Mouse (Mus musculus): ENCODE measurements around the gene Dock8. TPM values are rescaled to one million over a fixed set of nuclear protein-coding genes. Genes with fewer than 3 reads are reported as not detected.

Dock8 gene
- polyA plus RNA-seq, 1 experiment from 2014 or later = 0.55 TPM

- Histone ChIP-seq H3K27ac (ENCODE audit: low read depth, low read length) (no peak overlapping the region), H3K4me3 (ENCODE audit: low read depth, low read length) (no peak overlapping the region), H3K4me2 (ENCODE audit: low read length) (no peak overlapping the region), H3K9ac (ENCODE audit: low read length) (no peak overlapping the region), H3K4me1 (ENCODE audit: control insufficient read depth, insufficient read depth, low read length) (no peaks in the 10 kb centered on the region), H3K36me3 (ENCODE audit: control insufficient read depth, insufficient read depth, low read length) (no peaks in the 10 kb centered on the region), H3K9me3 (replicated peaks; ENCODE audit: control insufficient read depth, low read length) (no peaks in the 10 kb centered on the region), H3K27me3 (replicated peaks; ENCODE audit: control insufficient read depth, insufficient read depth, low read length) (no peaks in the 10 kb centered on the region)
- no peak for DNase-seq (ENCODE audit: low spot score)
- WGBS = 84% methylated on average over 2 of the region's 2 CpGs
- ATAC-seq = no peak
These were observed 134.6 kb downstream of the Dock8 start for GRCm38 (mm10) chr19:25133959-25134358.

- Histone ChIP-seq H3K36me3 (ENCODE audit: control insufficient read depth, insufficient read depth, low read length) (no peaks in the 10 kb centered on the region), H3K4me1 (ENCODE audit: control insufficient read depth, insufficient read depth, low read length) (no peaks in the 10 kb centered on the region), H3K27ac (ENCODE audit: low read depth, low read length) (no peak overlapping the region), H3K27me3 (replicated peaks; ENCODE audit: control insufficient read depth, insufficient read depth, low read length) (no peaks in the 10 kb centered on the region), H3K9ac (ENCODE audit: low read length) (no peak overlapping the region), H3K4me3 (ENCODE audit: low read depth, low read length) (no peak overlapping the region), H3K4me2 (ENCODE audit: low read length) (no peak overlapping the region), H3K9me3 (replicated peaks; ENCODE audit: control insufficient read depth, low read length) (no peaks in the 10 kb centered on the region)
- no peak for ATAC-seq
- DNase-seq (ENCODE audit: low spot score) = no peak
- 67% methylated on average over 1 of the region's 1 CpGs for WGBS
These were observed 136.8 kb downstream of the Dock8 start for GRCm38 (mm10) chr19:25136171-25136570.

GRCm38 (mm10) chr19:25137907-25138820 lies 138.8 kb downstream of the Dock8 start:
- Histone ChIP-seq H3K4me2 (ENCODE audit: low read length) (no peak overlapping the region), H3K9me3 (replicated peaks; ENCODE audit: control insufficient read depth, low read length) (no peaks in the 10 kb centered on the region), H3K4me1 (ENCODE audit: control insufficient read depth, insufficient read depth, low read length) (no peaks in the 10 kb centered on the region), H3K36me3 (ENCODE audit: control insufficient read depth, insufficient read depth, low read length) (no peaks in the 10 kb centered on the region), H3K4me3 (ENCODE audit: low read depth, low read length) (no peak overlapping the region), H3K27ac (ENCODE audit: low read depth, low read length) (no peak overlapping the region), H3K9ac (ENCODE audit: low read length) (no peak overlapping the region), H3K27me3 (replicated peaks; ENCODE audit: control insufficient read depth, insufficient read depth, low read length) (no peaks in the 10 kb centered on the region)
- ATAC-seq = no peak
- no peak for DNase-seq (ENCODE audit: low spot score)
- WGBS = 89% methylated on average over 16 of the region's 16 CpGs

GRCm38 (mm10) chr19:25144110-25145028 lies 145.0 kb downstream of the Dock8 start:
- H3K4me2 ChIP-seq (ENCODE audit: low read length) = no peak overlapping the region
- H3K4me3 ChIP-seq (ENCODE audit: low read depth, low read length) = no peak overlapping the region
- H3K9me3 ChIP-seq (replicated peaks; ENCODE audit: control insufficient read depth, low read length) = no peaks in the 10 kb centered on the region
- no peak overlapping the region for H3K9ac ChIP-seq (ENCODE audit: low read length)
- no peaks in the 10 kb centered on the region for H3K27me3 ChIP-seq (replicated peaks; ENCODE audit: control insufficient read depth, insufficient read depth, low read length)
- DNase-seq (ENCODE audit: low spot score) = no peak
- 46% methylated on average over 17 of the region's 17 CpGs for WGBS
- H3K27ac ChIP-seq (ENCODE audit: low read depth, low read length) = no peak overlapping the region
- ATAC-seq = no peak
- H3K36me3 ChIP-seq (ENCODE audit: control insufficient read depth, insufficient read depth, low read length) = no peaks in the 10 kb centered on the region
- 0 out of 2 replicates have a peak, but pooled peaks cover 2% of the 10 kb centered on the region for H3K4me1 ChIP-seq (ENCODE audit: control insufficient read depth, insufficient read depth, low read length)

- H3K9ac ChIP-seq (ENCODE audit: low read length) = no peak overlapping the region
- H3K27ac ChIP-seq (ENCODE audit: low read depth, low read length) = no peak overlapping the region
- no peaks in the 10 kb centered on the region for H3K9me3 ChIP-seq (replicated peaks; ENCODE audit: control insufficient read depth, low read length)
- ATAC-seq (no peak), DNase-seq (ENCODE audit: low spot score) (no peak)
- no peak overlapping the region for H3K4me3 ChIP-seq (ENCODE audit: low read depth, low read length)
- H3K36me3 ChIP-seq (ENCODE audit: control insufficient read depth, insufficient read depth, low read length) = no peaks in the 10 kb centered on the region
- WGBS = 65% methylated on average over 5 of the region's 5 CpGs
- H3K4me2 ChIP-seq (ENCODE audit: low read length) = no peak overlapping the region
- H3K27me3 ChIP-seq (replicated peaks; ENCODE audit: control insufficient read depth, insufficient read depth, low read length) = no peaks in the 10 kb centered on the region
- H3K4me1 ChIP-seq (ENCODE audit: control insufficient read depth, insufficient read depth, low read length) = 0 out of 2 replicates have a peak, but pooled peaks cover 2% of the 10 kb centered on the region
These were observed 145.8 kb downstream of the Dock8 start for GRCm38 (mm10) chr19:25145116-25145515.

- 81% methylated on average over 4 of the region's 4 CpGs for WGBS
- ATAC-seq (no peak), DNase-seq (ENCODE audit: low spot score) (no peak)
- Histone ChIP-seq H3K4me1 (ENCODE audit: control insufficient read depth, insufficient read depth, low read length) (0 out of 2 replicates have a peak, but pooled peaks cover 2% of the 10 kb centered on the region), H3K4me2 (ENCODE audit: low read length) (no peak overlapping the region), H3K4me3 (ENCODE audit: low read depth, low read length) (no peak overlapping the region), H3K36me3 (ENCODE audit: control insufficient read depth, insufficient read depth, low read length) (no peaks in the 10 kb centered on the region), H3K9ac (ENCODE audit: low read length) (no peak overlapping the region), H3K9me3 (replicated peaks; ENCODE audit: control insufficient read depth, low read length) (no peaks in the 10 kb centered on the region), H3K27ac (ENCODE audit: low read depth, low read length) (no peak overlapping the region), H3K27me3 (replicated peaks; ENCODE audit: control insufficient read depth, insufficient read depth, low read length) (no peaks in the 10 kb centered on the region)
These were observed 146.8 kb downstream of the Dock8 start for GRCm38 (mm10) chr19:25146122-25146521.

- Histone ChIP-seq H3K9ac (ENCODE audit: low read length) (no peak overlapping the region), H3K4me2 (ENCODE audit: low read length) (no peak overlapping the region), H3K4me1 (ENCODE audit: control insufficient read depth, insufficient read depth, low read length) (0 out of 2 replicates have a peak, but pooled peaks cover 2% of the 10 kb centered on the region), H3K9me3 (replicated peaks; ENCODE audit: control insufficient read depth, low read length) (no peaks in the 10 kb centered on the region), H3K4me3 (ENCODE audit: low read depth, low read length) (no peak overlapping the region), H3K36me3 (ENCODE audit: control insufficient read depth, insufficient read depth, low read length) (no peaks in the 10 kb centered on the region), H3K27ac (ENCODE audit: low read depth, low read length) (no peak overlapping the region), H3K27me3 (replicated peaks; ENCODE audit: control insufficient read depth, insufficient read depth, low read length) (no peaks in the 10 kb centered on the region)
- no peak for ATAC-seq
- 79% methylated on average over 8 of the region's 8 CpGs for WGBS
- no peak for DNase-seq (ENCODE audit: low spot score)
These were observed 150.5 kb downstream of the Dock8 start for GRCm38 (mm10) chr19:25149788-25150187.

GRCm38 (mm10) chr19:25154506-25155178 lies 155.3 kb downstream of the Dock8 start:
- 56% methylated on average over 7 of the region's 7 CpGs for WGBS
- Histone ChIP-seq H3K27me3 (replicated peaks; ENCODE audit: control insufficient read depth, insufficient read depth, low read length) (no peaks in the 10 kb centered on the region), H3K4me1 (ENCODE audit: control insufficient read depth, insufficient read depth, low read length) (no peaks in the 10 kb centered on the region), H3K27ac (ENCODE audit: low read depth, low read length) (no peak overlapping the region), H3K4me2 (ENCODE audit: low read length) (no peak overlapping the region), H3K4me3 (ENCODE audit: low read depth, low read length) (no peak overlapping the region), H3K36me3 (ENCODE audit: control insufficient read depth, insufficient read depth, low read length) (no peaks in the 10 kb centered on the region), H3K9ac (ENCODE audit: low read length) (no peak overlapping the region), H3K9me3 (replicated peaks; ENCODE audit: control insufficient read depth, low read length) (no peaks in the 10 kb centered on the region)
- no peak for DNase-seq (ENCODE audit: low spot score)
- no peak for ATAC-seq

All from forebrain, embryonic 14.5 days (tissue).